Mouse (Mus musculus) gastrocnemius, postnatal 25 days (tissue): ENCODE measurements around the gene Pir. TPM values are rescaled to one million over a fixed set of nuclear protein-coding genes. Genes with fewer than 3 reads are reported as not detected.

Experiments used
- DNase-seq: peaks from one replicate; pipeline ENCODE4 v3.0.0; 2022
- long read RNA-seq, 2 experiments: library from polyadenylated mRNA; stranded (forward); transcript quantifications; one replicate each; pipeline ENCODE4 v2.0.0; 2021
- total RNA-seq, 2 experiments: library from RNA; stranded (reverse); gene quantifications; 1 replicate in 1 of 2; 2 replicates in 1 of 2; pipeline ENCODE4 v1.2.3; 2021

The Pir gene
- 1 to 10 TPM; 3.5 to 4.5 TPM for total RNA-seq
- long read RNA-seq, experiment 1, partial matches to known transcripts: 0 of 3 reads
- long read RNA-seq, experiment 1, other reads (novel, unspliced or antisense): 1 of 3 reads
- long read RNA-seq, experiment 2, transcript Pir-201 (10 exons, 1,599 nt): major isoform, 11 of 14 reads
- long read RNA-seq, experiment 2, partial matches to known transcripts: 2 of 14 reads
- long read RNA-seq, experiment 2, other reads (novel, unspliced or antisense): 1 of 14 reads

- peak; percentile 43 for DNase-seq
These were observed at the start of gene Pir for GRCm38 (mm10) chrX:164269285-164269761. Gene Pir, plus strand, starts transcription at chrX:164269371.

- no peak for DNase-seq
These were observed 47.2 kb upstream of the Pir start for GRCm38 (mm10) chrX:164221989-164222388.

- DNase-seq: no peak
These were observed 35.8 kb upstream of the Pir start for GRCm38 (mm10) chrX:164233380-164233779.

DNA sequence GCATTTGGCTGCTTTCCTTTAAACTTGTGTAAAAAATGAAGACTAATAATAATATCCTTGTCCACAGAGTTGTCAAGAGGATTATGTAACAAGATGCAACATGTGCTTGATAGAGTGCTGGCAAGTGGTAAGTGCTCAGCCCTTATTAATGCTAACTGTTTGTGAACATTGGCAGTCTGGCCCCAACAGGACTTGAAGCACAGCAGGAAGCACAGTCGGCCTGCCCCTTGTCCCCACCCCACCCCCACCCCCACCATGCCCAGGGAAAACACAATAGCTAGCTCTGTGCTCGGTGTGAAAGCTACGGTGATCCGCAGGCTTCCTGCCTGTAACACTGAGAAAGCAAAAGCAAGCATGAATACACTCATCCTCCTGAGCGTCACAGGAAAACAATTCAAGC lies 23.5 kb upstream of the Pir start:
- no peak for DNase-seq

- no peak for DNase-seq
These were observed 22.4 kb upstream of the Pir start for GRCm38 (mm10) chrX:164246722-164247121.

- DNase-seq: no peak
These were observed 12.6 kb upstream of the Pir start for GRCm38 (mm10) chrX:164256527-164256926.

DNA sequence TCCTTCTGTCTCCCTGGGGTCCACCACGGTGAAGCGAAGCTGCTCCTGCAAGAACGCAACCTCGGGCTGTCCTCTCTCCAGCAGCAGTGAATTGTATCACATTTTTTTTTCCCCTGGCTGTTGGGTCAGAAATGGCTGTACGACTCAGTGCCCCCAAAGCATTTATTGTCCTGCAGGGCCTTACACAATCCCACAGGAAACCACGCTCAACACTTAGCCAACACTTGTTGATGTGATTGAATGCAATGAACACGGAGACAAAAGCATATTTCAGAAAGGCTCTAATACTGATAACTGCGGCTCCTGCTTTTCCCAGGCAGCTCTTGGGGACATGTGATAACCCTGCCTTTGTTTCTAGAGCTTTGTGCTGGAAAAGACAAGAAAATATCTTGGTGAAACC lies 11.1 kb upstream of the Pir start, which contains the start of gene Bmx:
Bmx (minus strand) TSS at position 137 of the 400 bp plus-strand sequence.
- no peak for DNase-seq

GRCm38 (mm10) chrX:164258662-164259061 lies 10.5 kb upstream of the Pir start:
- DNase-seq: no peak

DNA sequence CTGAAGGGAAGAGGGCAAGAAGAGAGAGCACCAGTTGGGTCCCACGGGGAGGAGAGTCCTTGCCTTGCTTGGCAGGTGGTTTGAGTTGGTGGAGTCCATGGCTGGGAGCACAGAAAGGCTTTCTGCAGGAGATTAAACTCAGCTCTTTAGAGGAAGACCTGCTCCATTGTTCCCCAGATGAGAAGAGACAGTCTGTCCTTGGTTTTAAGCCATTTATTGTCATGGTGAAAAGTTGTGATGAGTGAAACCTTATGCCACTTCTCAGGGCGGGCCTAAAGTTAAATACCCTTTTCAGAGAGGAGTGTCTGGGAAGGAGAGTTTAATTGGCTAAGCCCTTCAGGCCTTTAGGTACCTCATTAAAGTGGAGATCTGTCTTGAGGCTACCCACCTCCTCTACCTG lies 6.9 kb upstream of the Pir start:
- DNase-seq: no peak

- no peak for DNase-seq
These were observed 4.3 kb upstream of the Pir start for GRCm38 (mm10) chrX:164264861-164265260.

GRCm38 (mm10) chrX:164270603-164271002 lies 1.4 kb downstream of the Pir start:
- no peak for DNase-seq

DNA sequence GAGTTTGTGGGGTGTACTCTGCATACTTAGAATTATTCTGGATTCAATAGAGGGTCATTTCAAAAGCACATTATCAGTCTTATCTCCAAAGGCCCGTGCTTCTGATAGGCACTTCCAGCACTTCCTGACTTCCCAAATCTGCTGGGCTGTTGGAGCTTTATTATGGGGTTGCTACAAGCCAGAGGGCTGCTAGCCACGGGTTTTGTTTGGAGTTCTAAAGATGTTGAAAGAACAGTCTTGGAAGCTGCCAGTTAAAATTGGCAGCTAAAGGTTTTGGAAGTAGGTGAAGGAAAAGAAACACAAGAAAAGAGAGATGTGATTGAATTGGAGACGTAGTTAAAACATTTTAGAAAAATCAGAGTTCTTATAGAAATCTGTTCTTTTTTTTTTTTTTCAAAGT lies 6.4 kb downstream of the Pir start:
- no peak for DNase-seq

DNA sequence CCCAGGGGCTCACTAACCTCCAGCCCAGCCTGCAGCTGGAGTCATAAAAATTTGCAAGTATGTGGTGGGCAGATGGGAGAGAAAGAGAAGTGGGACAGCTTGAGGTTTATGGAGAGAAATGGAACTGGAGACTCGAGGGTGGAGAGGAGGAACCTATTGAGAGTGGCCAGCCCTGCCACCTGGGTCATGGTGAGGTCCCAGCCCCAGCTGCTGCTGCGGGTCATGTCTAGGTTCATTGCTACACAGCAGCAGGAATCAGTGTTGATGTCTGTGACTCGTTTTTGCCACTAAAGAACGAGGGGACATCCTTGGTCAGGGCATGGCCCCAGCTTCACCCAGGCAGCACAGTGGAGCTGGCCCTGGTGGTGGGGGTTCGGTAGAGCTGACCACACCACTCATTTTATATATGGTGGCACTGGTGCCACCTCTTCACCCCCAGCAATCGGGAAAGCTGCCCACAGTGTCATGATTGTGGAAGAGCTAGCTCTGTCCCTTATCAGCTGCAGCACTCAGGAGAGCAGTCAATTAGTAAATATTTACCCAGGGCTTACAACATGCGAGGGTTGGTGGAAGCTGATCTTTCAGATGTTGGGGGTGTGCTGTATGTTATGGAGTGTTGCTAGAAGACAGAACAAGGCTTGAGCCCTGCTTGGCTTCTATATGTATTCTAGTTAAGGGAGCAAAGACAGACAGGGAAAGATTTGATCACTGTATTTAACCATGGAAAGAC lies 11.9 kb downstream of the Pir start:
- no peak for DNase-seq

DNA sequence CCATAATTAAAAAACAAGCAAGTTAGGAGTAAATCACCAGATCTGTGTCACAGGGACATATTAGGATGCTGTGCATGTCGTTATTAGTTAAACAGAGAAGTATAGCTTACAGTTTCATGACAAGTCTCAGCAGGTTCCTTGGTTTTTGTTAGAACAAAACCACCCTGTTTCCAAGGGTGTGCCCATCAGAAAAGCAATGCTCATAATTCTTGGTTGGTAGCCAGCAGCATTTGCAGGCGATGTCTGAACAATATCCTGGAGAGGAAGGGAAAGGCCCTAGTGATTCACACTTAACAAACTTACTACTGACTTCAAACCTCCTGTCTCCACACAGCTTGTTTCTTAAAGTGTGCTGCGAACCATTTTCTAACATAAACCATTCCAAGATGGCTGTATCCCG lies 14.6 kb downstream of the Pir start:
- DNase-seq: no peak

- no peak for DNase-seq
These were observed 17.9 kb downstream of the Pir start for GRCm38 (mm10) chrX:164287077-164287476.

DNA sequence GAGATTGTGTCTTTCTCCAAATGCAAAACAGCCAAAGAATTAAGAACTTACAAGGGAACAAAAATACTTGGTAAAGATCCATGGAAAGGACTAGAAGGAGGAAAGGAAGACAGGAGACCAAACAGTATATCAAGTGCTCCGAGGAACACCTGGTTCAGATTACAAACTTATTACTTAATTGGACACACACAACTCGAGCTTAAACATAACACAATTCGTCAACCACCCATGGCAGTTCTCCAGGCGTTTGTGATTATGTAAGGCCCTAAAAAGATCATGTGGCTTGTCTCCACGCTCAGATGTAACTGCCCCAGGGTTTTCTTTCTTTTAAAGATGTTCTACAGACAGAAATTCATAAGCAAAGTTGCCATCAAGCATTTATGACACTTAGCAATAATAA lies 22.0 kb downstream of the Pir start:
- no peak for DNase-seq

DNA sequence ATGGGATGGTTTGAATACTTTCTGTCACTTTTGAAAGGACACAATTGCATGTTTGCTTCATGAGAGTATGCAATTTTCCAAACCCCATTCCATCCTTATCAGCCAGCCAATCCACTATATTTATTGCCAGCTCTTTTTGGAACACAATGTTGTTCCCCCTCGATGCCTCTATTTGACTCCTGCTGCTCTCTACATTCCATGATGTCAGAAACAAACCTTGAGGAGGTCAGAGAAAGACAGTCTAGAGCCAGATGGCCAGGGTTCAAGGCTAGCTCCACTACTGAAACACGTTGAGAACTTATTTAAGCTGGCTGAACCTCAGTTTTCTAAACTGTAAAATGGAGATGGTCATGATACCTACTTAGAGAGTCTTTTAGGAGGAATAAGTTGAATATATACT lies 37.1 kb downstream of the Pir start:
- DNase-seq: no peak

DNA sequence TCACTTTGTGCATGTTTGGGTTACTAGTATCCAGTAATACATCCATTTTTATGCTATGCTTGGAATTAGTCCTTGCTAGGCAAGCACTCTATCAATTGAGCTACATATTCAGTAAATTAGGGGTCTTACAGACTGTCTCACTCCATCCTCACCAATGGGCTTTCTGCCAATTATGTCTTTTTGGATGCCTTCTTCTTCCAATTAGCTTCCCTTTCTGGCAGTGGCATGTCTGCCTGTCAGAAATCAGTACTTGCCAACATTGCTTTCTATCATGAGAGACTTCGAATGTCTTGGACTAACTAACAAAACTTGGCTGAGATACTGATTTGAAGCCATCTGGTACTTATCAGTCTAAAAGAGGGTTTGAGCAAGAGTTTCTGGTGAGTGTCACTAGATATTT lies 44.7 kb downstream of the Pir start:
- no peak for DNase-seq

GRCm38 (mm10) chrX:164318554-164318953 lies 49.4 kb downstream of the Pir start:
- DNase-seq: no peak

GRCm38 (mm10) chrX:164320031-164320430 lies 50.9 kb downstream of the Pir start:
- no peak for DNase-seq

DNA sequence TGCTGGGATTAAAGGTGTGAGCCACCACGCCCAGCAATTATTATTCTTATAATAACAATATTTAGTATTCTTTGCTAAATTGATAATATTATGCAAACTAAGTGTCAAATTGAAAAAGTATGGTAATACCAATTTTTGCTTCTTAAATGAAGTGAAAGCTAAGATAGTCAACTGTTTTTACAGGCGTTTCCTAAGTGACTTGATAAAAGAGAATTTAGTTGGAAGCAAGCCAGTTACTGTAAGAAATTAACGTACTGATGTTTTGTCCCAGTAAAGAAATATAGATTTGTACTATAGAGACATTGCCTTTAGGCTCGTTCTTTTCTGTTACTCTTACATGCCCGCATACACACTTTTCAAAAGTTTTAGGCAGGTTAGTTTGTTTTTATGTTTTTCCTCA lies 53.3 kb downstream of the Pir start:
- no peak for DNase-seq

- no peak for DNase-seq
These were observed 54.3 kb downstream of the Pir start for GRCm38 (mm10) chrX:164323391-164323913.

DNA sequence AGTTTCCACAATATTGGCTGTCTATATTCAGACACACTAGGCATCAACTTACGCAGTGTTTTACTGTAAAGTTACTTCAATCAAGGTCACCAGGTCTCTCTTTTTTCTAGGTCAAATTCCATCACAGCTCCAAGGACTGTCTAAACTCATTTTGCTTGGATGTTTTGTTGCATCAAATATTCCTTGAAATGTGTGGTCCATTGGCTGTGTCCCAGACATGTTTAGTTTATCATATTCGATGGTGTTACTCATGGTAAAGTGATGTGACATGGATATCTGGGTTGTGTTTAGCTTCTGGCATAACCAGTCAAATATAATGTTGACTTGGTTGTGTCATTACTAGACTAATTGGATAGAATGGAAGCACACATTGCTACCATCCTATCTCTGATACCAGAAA lies 61.2 kb downstream of the Pir start:
- no peak for DNase-seq

DNA sequence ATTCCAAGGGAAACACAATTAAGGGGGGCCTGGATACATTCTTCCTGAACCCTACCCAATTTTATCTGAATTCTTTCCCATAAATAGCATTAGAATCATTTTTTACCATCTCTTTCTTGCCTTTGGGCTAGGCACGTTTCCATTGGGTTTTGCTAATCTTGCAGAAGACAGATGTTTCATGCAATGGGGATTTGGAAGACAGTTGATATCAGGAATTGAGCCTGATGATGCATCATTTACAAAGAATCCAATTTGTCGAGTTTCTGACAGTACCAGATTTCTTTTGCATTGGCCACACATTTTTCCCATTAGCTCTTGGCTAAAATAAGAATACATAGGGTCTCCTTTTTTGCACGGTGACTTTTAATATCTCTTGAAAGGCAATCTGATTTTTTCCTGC lies 61.6 kb downstream of the Pir start:
- DNase-seq: no peak
